Mouse (Mus musculus): ENCODE data around the gene Tbx10. TPM values are rescaled to one million over a fixed set of nuclear protein-coding genes. Genes with fewer than 3 reads are reported as not detected.
A peak's percentile ranks its signal among the peaks of the same experiment; 100 is the strongest.

The Tbx10 gene
- polyA plus RNA-seq, 1 experiment: 0.10 TPM

- H3K36me3 ChIP-seq (ENCODE audit: control insufficient read depth, insufficient read depth, low read length): no peaks in the 10 kb centered on the region
- H3K4me1 ChIP-seq (ENCODE audit: control insufficient read depth, insufficient read depth, insufficient read length, low read length): peaks cover 10% of the 10 kb centered on the region; the same call in 1 of the 2 replicates
- WGBS: 4% methylated on average over 4 of the region's 4 CpGs
- H3K27ac ChIP-seq (ENCODE audit: insufficient read depth, low read depth, low read length): no peak overlapping the region
- no peak for TF ChIP-seq POLR2A (IDR thresholded peaks at IDR 0.05; ENCODE audit: low read depth, low read length)
- peak; percentile 78; the same call in 1 of the 2 replicates for TF ChIP-seq CTCF (IDR thresholded peaks at IDR 0.05; ENCODE audit: extremely low read depth, insufficient read length, insufficient replicate concordance, low read depth, low read length)
- no peaks in the 10 kb centered on the region for H3K27me3 ChIP-seq (ENCODE audit: control insufficient read depth, insufficient read depth, low read length)
- H3K4me3 ChIP-seq (ENCODE audit: low read depth, low read length): no peak overlapping the region
Observed at GRCm38 (mm10) chr19:3980309-3980708, 12.2 kb upstream of the Tbx10 start.

DNA sequence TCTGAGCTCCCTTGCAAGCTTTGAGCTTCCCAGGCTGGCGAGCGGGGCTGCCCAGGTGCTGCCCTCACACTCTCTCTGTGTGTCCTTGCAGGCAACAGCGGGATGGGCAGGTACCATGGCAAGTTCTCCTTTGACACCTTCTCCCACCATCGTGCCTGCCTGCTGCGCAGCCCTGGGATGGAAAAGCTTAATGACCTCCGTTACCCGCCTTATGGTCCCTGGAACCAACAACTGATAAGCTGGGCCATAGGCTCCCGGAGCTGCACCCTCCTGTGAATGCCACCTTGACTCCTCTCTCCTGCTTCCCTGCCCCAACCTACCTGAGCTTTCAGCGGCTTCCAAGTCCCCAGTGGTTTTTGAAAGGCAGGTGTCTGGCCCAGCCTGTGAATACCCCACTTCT is 11.6 kb upstream of the Tbx10 start:
- H3K36me3 ChIP-seq (ENCODE audit: control insufficient read depth, insufficient read depth, low read length): no peaks in the 10 kb centered on the region
- H3K4me1 ChIP-seq (ENCODE audit: control insufficient read depth, insufficient read depth, insufficient read length, low read length): peaks cover 16% of the 10 kb centered on the region
- H3K27ac ChIP-seq (ENCODE audit: insufficient read depth, low read depth, low read length): no peak overlapping the region
- TF ChIP-seq CTCF (IDR thresholded peaks at IDR 0.05; ENCODE audit: extremely low read depth, insufficient read length, insufficient replicate concordance, low read depth, low read length) (no peak), POLR2A (IDR thresholded peaks at IDR 0.05; ENCODE audit: low read depth, low read length) (no peak)
- WGBS: 51% methylated on average over 9 of the region's 9 CpGs
- no peak overlapping the region for H3K4me3 ChIP-seq (ENCODE audit: low read depth, low read length)
- no peaks in the 10 kb centered on the region for H3K27me3 ChIP-seq (ENCODE audit: control insufficient read depth, insufficient read depth, low read length)

DNA sequence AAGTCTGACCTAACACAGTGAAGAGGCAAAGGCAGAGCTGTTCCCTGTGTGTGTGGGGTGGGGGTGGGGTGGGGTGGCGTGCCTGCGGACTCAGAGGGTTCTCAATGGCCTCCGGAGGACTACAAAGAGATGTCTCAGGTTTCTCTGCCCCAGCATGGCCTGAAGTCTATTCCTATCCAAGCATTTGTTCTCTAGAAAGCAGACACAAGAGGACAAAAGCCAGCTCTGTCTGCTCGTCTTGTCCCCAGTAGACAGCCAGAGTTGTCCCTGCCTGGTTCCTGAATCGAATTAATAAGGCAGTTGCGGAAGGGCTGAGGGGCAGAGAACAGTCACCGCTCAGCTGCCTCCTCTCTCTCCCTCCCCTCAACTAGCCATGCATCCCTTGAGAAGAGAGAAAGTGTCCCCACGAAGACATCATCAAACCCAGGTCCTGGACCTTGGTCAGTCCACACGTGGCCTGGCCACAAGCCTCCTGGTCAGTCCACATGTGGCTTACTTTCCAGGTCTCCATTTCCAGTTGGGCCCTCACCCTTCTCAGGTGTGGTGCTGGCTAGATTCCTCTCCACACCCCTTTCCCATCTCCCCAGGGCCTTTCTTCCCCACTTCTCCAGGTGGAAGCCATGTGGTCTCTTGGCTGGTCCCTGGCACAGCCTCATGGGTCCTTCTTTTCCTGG is 8.9 kb upstream of the Tbx10 start:
- Histone ChIP-seq H3K4me1 (ENCODE audit: control insufficient read depth, insufficient read depth, insufficient read length, low read length) (peaks cover 25% of the 10 kb centered on the region), H3K27ac (ENCODE audit: insufficient read depth, low read depth, low read length) (no peak overlapping the region), H3K4me3 (ENCODE audit: low read depth, low read length) (no peak overlapping the region), H3K27me3 (ENCODE audit: control insufficient read depth, insufficient read depth, low read length) (no peaks in the 10 kb centered on the region), H3K36me3 (ENCODE audit: control insufficient read depth, insufficient read depth, low read length) (no peaks in the 10 kb centered on the region; the same call in 1 of the 2 replicates)
- TF ChIP-seq CTCF (IDR thresholded peaks at IDR 0.05; ENCODE audit: extremely low read depth, insufficient read length, insufficient replicate concordance, low read depth, low read length) (no peak), POLR2A (IDR thresholded peaks at IDR 0.05; ENCODE audit: low read depth, low read length) (no peak)
- 82% methylated on average over 9 of the region's 9 CpGs for WGBS

DNA sequence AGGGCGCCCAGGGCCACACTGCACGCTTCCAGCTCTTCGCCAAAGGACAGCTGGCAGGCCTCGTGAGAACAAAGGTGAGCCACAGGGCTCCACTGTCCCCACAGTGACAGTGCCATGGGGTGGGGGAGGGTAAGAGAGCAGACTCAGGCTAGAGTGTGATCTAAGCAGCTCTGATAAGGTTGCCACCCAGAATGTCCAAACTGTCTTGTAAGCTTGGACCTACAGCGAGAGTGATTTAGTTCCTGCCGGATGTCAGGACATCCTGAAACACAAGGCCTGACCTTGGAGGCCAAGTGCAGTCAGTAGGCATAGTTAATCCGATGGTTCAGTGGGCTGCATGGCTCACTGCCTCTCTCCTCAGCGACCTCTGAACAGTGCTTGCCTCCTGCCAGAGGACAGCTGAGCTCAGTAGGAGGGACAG is 7.3 kb upstream of the Tbx10 start:
- no peak for TF ChIP-seq POLR2A (IDR thresholded peaks at IDR 0.05; ENCODE audit: low read depth, low read length)
- TF ChIP-seq CTCF (IDR thresholded peaks at IDR 0.05; ENCODE audit: extremely low read depth, insufficient read length, insufficient replicate concordance, low read depth, low read length): no peak
- Histone ChIP-seq H3K4me3 (ENCODE audit: low read depth, low read length) (no peak overlapping the region), H3K27ac (ENCODE audit: insufficient read depth, low read depth, low read length) (peak overlapping the region; percentile 84), H3K27me3 (ENCODE audit: control insufficient read depth, insufficient read depth, low read length) (no peaks in the 10 kb centered on the region), H3K4me1 (ENCODE audit: control insufficient read depth, insufficient read depth, insufficient read length, low read length) (peaks cover 25% of the 10 kb centered on the region), H3K36me3 (ENCODE audit: control insufficient read depth, insufficient read depth, low read length) (no peaks in the 10 kb centered on the region; the same call in 1 of the 2 replicates)
- 32% methylated on average over 8 of the region's 8 CpGs for WGBS

DNA sequence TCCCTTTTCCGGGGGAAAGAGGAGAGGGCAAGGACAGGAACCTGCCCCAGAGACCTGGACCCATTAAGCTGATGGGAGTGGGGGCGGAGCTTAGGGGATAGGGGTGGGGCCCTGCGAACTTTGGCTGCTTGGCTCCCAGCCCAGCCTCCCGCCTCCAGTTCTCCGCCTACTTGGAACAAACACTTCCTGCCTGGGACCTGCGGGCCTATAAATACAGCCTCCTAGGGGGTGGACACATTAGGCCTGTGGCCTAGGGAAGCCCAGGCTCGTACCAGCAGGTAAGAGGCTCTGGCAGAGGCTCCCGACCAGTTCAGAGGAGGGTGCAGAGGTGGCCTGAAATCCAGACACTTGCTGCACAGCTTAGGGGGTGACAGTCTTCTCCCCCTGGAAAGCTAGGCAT is 6.2 kb upstream of the Tbx10 start, which contains the start of gene Acy3:
Gene Acy3, plus strand, starts transcription at position 237 of the 400 bp plus-strand sequence.
- peak within 1 kb of the TSS; percentile 55 for H3K4me3 ChIP-seq (ENCODE audit: low read depth, low read length)
- WGBS: 5% methylated on average over 8 of the region's 8 CpGs
- no peaks in the 10 kb centered on the region; the same call in 1 of the 2 replicates for H3K36me3 ChIP-seq (ENCODE audit: control insufficient read depth, insufficient read depth, low read length)
- peak within 1 kb of the TSS; percentile 84 for H3K27ac ChIP-seq (ENCODE audit: insufficient read depth, low read depth, low read length)
- TF ChIP-seq POLR2A (IDR thresholded peaks at IDR 0.05; ENCODE audit: low read depth, low read length) (peak; percentile 99), CTCF (IDR thresholded peaks at IDR 0.05; ENCODE audit: extremely low read depth, insufficient read length, insufficient replicate concordance, low read depth, low read length) (no peak)
- H3K4me1 ChIP-seq (ENCODE audit: control insufficient read depth, insufficient read depth, insufficient read length, low read length): peaks cover 25% of the 10 kb centered on the region
- no peaks in the 10 kb centered on the region for H3K27me3 ChIP-seq (ENCODE audit: control insufficient read depth, insufficient read depth, low read length)

DNA sequence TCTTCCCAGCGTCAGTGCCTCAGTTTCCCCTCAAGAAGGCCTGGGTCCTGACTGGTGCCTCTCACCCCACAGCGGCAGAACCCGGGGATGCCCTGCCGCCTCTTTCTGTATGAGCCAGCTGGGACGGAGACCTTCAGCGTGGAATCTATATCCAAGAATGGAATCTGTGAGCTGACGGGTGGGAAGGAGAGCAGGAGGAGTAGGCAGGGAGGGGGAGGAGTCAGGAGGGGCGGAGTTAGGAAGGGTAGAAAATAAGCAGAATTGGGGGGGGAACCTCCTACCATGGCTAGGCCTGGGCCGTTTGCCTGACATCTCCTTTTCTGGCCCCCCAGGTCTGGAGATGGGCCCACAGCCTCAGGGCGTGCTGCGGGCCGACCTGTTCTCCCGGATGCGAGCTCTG is 4.5 kb upstream of the Tbx10 start:
- TF ChIP-seq POLR2A (IDR thresholded peaks at IDR 0.05; ENCODE audit: low read depth, low read length): no peak
- no peak for TF ChIP-seq CTCF (IDR thresholded peaks at IDR 0.05; ENCODE audit: extremely low read depth, insufficient read length, insufficient replicate concordance, low read depth, low read length)
- Histone ChIP-seq H3K4me1 (ENCODE audit: control insufficient read depth, insufficient read depth, insufficient read length, low read length) (peaks cover 25% of the 10 kb centered on the region), H3K27ac (ENCODE audit: insufficient read depth, low read depth, low read length) (no peak overlapping the region), H3K4me3 (ENCODE audit: low read depth, low read length) (no peak overlapping the region), H3K36me3 (ENCODE audit: control insufficient read depth, insufficient read depth, low read length) (no peaks in the 10 kb centered on the region; the same call in 1 of the 2 replicates), H3K27me3 (ENCODE audit: control insufficient read depth, insufficient read depth, low read length) (no peaks in the 10 kb centered on the region)
- WGBS: 94% methylated on average over 14 of the region's 14 CpGs

DNA sequence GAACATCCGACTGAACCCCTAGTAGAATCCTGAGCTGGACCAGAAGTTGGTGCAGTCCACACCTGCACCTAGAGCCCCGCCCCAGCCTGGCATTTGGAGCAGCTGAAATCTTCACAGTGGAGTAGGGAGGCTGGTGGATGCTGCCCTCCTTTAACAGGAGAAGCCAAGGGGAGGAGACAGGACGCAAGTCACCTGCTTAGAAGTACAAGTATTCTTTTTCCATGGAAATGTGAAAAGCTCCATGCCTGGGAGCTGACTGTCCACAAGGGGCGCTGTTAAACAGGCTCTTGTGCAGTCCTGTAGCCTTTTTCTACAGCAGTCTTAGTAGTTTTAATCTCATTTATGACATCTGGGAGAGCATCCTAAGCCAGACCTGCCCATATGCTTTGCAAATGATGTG is 3.8 kb upstream of the Tbx10 start:
- H3K27me3 ChIP-seq (ENCODE audit: control insufficient read depth, insufficient read depth, low read length): no peaks in the 10 kb centered on the region
- TF ChIP-seq CTCF (IDR thresholded peaks at IDR 0.05; ENCODE audit: extremely low read depth, insufficient read length, insufficient replicate concordance, low read depth, low read length) (peak; percentile 18; the same call in 1 of the 2 replicates), POLR2A (IDR thresholded peaks at IDR 0.05; ENCODE audit: low read depth, low read length) (no peak)
- H3K4me3 ChIP-seq (ENCODE audit: low read depth, low read length): no peak overlapping the region
- peaks cover 25% of the 10 kb centered on the region for H3K4me1 ChIP-seq (ENCODE audit: control insufficient read depth, insufficient read depth, insufficient read length, low read length)
- H3K27ac ChIP-seq (ENCODE audit: insufficient read depth, low read depth, low read length): no peak overlapping the region
- no peaks in the 10 kb centered on the region; the same call in 1 of the 2 replicates for H3K36me3 ChIP-seq (ENCODE audit: control insufficient read depth, insufficient read depth, low read length)
- WGBS: 94% methylated on average over 4 of the region's 4 CpGs

Measured in small intestine, adult 2 months (tissue).